Mouse (Mus musculus) left cerebral cortex, postnatal 36 days (tissue): ENCODE data around the gene Gm6096. TPM values are rescaled to one million over a fixed set of nuclear protein-coding genes. Genes with fewer than 3 reads are reported as not detected.
"Not testable (repeated sequence)": the region's sequence is repeated elsewhere in the genome, so short reads cannot be mapped to it uniquely, and the experiment has no call there.

Experiments
- DNase-seq, 2 experiments: peaks; one replicate each; pipeline ENCODE4 v3.0.0; 2021 to 2022; ENCODE audit warnings: low spot score in 2 of 2, mixed read lengths in 1 of 2
- intact Hi-C: fragments of 180-260 bp; cut with DNase I; formaldehyde crosslinking; loops from one replicate; pipeline ENCODE4 v1.15.1; 2025
- total RNA-seq, 2 experiments: library from RNA; stranded (reverse); gene quantifications; 2 replicates each; pipeline ENCODE4 v1.2.3; 2021

The Gm6096 gene
- total RNA-seq = not detected

DNA sequence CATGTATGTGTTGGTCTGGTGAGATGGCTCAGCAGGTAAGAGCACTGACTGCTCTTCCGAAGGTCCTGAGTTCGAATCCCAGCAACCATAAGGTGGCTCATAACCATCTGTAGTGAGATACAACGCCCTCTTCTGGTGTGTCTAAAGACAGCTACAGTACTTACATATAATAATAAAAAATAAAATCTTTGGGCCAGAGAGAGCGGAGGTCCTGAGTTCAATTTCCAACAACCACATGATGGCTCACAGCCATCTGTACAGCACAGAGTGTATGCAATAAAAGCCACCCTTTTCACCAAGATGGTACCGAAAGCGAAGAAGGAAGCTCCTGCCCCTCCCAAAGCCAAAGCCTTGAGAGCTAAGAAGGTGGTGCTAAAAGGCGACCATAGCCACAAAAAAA is at the start of gene Gm6096:
TSS of gene Gm6096 (plus strand) at position 301 of the 400 bp plus-strand sequence.
- DNase-seq = no peak
- intact Hi-C loops = loop anchor here (5.0 kb wide), 1 partner anchor 107 kb away; no protein-coding TSS in a partner anchor

- not testable (repeated sequence) for DNase-seq
These were observed 48.7 kb upstream of the Gm6096 start for GRCm38 (mm10) chr7:34202147-34202546.

GRCm38 (mm10) chr7:34206331-34206730 is 44.5 kb upstream of the Gm6096 start:
- intact Hi-C loops = no loop called here
- no peak for DNase-seq

More at GRCm38 (mm10) chr7:34202147-34202546, 48.7 kb upstream of the Gm6096 start:
- intact Hi-C loops = not testable (repeated sequence)

DNA sequence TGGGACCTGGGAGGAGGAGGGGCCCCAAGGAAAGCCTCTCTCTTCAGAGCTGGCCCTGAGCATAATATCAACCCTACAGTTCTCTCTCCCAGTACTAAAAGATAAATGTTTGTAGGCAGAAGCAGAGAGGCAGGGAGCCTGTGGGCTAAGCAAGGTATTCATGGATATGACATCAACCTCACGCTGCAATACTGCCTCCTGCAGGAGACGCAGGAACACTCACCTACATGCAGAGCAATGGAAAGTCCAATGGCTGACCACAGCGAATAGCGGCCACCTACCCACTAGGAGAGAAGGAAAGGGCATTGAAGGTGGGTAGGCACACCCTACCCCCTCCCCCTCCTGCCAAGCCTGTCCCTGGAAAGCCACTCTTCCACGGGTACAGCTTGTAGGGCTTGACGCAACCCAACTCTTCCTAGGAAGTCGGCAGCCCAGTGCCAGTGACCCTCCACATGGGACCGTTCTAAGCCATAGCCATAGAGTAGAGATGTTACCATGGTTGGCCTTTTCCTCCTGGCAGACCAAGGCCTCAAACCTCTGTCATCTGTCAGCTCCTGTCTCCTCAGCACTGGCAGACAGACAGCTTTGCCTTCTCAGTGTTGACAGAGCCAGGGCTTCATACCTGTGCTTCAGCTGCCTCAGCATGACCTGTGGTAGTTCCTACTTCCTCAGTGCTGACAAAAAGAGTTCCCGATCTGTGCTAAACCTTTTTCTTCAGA is 42.7 kb upstream of the Gm6096 start:
- intact Hi-C loops = no loop called here

DNA sequence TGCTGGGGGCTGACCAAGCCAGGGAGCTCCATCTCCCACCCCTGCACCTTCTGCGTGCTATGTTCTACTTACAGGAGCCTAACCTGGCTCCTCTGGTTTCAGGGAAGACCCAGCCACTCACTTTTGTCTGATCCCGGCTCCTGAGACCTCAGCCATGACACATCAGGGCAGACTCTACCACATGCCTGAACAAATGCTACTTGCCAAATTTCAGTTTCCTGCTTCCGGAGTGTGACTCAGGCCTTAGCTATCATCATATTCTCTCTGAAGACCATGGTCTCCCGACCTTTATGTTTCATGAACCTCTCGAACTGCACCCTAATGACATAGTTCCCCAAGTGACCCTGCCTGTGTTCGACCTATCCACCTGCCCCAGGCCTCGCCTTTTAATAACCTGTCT is 37.6 kb upstream of the Gm6096 start:
- intact Hi-C loops = no loop called here
- DNase-seq = no peak

More for the DNA sequence above, 42.7 kb upstream of the Gm6096 start:
- no peak for DNase-seq

DNA sequence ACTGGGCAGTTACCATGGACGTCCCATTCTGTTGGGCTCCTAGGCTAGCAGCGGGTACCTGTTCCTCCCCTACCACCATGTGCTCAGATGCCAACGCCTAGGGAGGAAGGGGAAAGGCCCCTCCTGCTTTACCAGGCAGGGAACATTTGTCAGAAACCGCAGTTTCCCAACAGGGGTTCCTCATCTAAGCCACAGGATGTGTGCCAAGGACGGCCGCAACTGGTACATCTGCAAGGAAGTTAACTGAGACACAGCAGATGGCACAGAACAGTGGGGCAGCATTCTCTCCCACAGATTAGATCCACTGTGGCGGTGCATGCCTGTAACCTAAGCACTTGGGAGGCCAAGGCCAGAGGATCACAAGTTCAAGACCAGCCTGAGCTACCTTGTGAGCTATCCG is 36.2 kb upstream of the Gm6096 start:
- intact Hi-C loops = no loop called here
- DNase-seq = no peak

DNA sequence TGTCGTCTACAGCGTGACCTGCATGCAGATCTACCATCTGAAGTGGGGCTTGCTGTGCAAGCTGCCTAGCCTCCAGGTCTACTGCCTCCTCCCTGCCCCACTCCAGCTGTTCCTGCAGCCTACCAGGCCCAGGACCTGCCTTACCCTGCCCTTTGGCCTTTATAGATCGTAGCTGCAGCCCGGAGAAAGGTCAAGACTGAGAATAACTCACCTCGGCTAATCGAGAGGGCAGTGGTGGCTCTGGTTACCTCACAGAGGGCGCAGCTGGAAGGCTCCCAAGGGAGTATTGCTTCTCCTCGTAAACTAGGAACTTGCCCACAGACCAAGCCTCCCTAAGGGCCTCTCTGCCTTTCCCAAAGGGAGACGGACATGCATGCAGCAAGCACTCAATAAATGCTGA is 35.4 kb upstream of the Gm6096 start:
- no peak for DNase-seq
- intact Hi-C loops = no loop called here

DNA sequence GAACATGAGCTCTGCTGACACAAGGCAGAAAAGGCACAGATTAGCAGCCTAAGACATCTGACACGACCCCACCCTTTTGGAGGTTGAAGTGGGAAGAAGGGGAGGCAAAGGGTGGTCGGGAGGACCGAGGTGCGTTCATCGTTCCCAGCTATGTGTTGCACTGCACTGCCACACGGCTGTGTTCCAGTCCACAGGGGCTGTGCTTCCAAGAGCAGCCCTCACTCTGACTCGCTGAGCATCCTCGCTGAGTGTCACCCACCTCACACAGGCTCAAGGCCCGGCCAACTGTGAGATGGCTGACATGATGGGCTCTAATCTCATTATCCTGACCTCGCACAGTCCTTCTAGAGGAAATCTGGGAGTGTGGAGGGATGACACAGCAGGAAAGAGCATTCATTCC is 34.4 kb upstream of the Gm6096 start:
- intact Hi-C loops = no loop called here
- no peak for DNase-seq

DNA sequence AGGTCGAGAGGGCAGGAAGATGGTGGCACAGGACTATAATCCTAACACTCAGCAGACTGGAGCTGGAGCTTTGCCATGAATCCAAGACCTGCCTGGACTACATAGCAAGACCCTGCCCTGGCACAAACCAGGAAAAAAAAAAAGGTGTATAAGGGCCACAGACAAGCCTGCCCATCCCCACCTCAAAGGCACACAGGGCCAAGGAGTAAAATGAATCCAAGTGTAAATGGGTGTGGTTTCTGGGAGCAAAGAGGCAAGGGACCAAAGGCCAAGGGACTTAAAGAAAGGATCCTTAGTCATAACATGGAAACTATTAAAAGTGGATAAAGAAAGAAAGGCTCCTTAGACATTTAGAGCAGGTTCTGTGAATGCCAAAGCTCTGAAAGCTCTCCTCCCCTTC is 32.3 kb upstream of the Gm6096 start:
- DNase-seq = no peak
- intact Hi-C loops = no loop called here

DNA sequence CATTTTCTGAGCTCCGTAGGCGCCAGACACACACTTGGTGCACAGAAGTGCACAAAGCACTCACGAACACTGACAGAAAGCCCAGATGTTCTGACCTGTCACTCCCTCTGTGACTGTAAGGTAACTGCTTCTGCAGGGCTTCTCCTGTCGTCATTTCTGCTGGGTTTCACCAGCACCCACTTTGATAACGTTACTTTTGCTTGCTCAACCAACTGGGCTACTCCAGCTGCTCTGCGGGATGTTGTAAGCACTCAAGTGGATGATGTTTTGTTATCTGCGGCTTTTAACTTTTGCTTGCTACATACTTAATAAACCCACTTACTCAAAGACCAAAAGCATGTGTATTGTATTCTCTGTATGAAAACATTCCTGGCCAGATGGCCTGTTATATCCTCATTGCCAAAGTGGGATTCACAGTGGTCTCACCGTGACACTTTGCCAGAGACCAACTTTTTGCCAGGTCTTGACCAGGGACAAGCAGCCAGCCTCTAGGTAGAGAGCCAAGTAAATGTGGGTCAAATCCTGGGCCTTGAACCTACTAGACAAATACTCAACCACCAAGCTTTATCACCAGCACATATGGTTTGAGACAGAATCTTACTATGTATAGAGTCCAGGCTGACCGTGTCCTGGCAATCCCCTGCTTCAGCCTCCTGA is 29.1 kb upstream of the Gm6096 start:
- intact Hi-C loops = no loop called here
- no peak for DNase-seq

GRCm38 (mm10) chr7:34222340-34222739 is 28.5 kb upstream of the Gm6096 start:
- intact Hi-C loops = no loop called here
- no peak for DNase-seq

DNA sequence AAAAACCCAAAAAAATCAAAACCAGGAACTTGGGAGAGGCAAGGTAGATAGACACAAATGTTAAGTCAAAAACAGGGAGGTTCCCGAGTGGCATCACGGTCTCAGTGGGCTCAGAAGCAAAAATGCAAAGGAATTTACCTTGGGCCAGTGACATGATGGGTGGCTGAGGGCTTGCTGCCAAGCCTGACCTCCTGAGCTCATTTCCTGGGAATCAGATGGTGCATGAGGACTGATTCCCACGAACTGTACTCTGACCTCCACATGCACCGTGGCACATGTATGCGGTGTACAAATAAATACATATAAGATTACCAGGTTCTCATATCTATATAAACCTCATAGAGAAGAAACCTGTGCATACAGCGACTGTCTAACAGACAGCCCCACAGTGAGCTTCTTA is 26.5 kb upstream of the Gm6096 start:
- no peak for DNase-seq
- intact Hi-C loops = no loop called here

DNA sequence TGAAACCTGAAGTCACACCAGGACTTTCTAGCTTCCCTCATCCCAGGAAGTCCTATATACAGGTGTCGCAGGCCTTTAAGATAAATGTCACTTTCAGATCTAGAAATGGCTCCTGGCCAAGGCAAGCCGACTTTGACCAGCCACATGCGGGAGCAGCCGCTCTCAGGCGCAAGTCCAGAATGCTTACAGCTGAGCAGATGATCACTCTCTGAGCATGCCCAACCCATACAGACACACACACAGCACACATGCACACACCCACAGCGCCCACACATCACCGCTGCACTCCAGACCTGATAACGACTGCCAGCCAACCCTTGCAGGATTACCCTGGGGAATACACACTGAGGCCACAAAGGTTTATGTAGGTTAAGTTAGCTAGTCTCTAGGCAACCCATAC is 24.8 kb upstream of the Gm6096 start:
- DNase-seq = peak; percentile 40 to 55

GRCm38 (mm10) chr7:34226846-34227245 is 24.0 kb upstream of the Gm6096 start:
- DNase-seq = no peak
- intact Hi-C loops = no loop called here

More for the DNA sequence above, 24.8 kb upstream of the Gm6096 start:
- intact Hi-C loops = no loop called here

GRCm38 (mm10) chr7:34228641-34229040 is 22.2 kb upstream of the Gm6096 start:
- no peak for DNase-seq
- intact Hi-C loops = no loop called here

- intact Hi-C loops = no loop called here
- no peak for DNase-seq
These were observed 21.7 kb upstream of the Gm6096 start for GRCm38 (mm10) chr7:34229153-34229552.

GRCm38 (mm10) chr7:34229691-34230111 is 21.1 kb upstream of the Gm6096 start:
- intact Hi-C loops = no loop called here
- peak; percentile 73 for DNase-seq

DNA sequence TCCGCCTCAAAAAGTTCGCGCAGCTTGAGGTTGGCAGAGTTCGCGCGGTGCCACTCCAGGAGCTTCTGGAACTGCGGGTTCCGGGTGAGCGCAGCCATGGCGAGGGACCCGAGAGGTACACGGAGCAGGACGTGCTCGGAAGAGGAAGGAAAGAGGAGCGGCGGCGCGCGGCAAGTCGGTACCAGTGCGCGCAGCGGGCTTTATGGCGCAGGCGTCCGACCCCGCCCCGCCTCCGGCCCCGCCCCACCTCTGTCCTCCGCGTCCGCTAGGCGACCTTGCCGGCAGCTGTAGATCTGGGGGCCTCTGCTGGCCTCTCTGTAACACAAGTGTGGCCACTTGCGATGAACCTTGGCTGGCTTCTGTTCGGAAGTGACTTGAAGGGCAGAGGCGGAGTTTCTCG is 20.7 kb upstream of the Gm6096 start, which contains the start of gene Gpi1:
TSS of gene Gpi1 (minus strand) at position 221 of the 400 bp plus-strand sequence.
- intact Hi-C loops = no loop called here

DNA sequence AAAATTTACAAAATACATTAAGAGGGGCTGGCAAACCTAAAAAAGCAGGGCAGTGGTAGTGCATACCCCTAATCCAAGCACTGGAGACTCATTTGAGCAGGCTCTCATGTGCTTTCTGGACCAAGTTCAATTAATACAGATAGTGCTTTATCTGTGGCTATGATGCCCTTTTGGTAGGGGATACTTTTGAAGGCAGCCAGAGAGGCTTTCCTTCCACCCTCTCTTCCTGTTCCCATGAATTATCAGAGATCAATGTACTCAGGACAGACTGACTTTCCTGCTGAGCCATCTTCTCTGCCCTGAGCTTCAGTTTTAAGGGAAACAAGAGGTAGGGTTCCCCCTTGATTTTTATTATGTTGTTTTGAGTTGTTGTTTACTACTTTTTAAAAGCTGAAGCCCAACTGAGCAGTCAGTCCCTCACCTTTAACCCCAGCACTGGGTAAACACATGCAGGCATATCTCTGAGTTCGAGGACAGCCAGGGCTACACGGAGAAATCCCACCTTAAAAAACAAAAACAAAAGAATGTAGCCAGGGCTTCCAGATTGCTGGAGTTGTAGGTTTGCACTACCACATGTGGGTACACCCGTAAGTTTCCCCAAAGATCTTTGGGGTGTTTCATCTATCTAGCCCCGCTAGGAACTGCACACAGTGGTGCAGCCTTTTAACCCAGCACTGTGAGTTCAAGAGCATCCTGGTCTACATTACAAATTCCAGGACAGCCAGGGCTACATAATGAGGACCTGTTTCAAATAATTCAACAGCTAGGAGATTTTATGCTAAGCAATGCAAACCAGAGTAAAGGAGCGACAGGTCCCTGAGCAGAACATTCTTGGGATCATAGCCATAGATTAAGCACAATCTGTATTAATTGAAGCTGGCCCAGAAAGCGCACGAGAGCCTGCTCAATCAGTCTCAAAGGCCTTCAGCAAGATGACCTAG is 17.8 kb upstream of the Gm6096 start:
- DNase-seq = no peak
- intact Hi-C loops = no loop called here

More for the DNA sequence above, 20.7 kb upstream of the Gm6096 start, which contains the start of gene Gpi1:
- peak; percentile 78 to 83 for DNase-seq
